Mouse (Mus musculus) kidney, adult 2 months (tissue): ENCODE measurements around the gene Mecom.

Source experiments
- CTCF ChIP-seq: fragments of 200-500 bp; conservative IDR thresholded peaks from 2 replicates; pipeline ENCODE4 v1.5.1; 2011; ENCODE audit warnings: low read depth, mild to moderate bottlenecking, control low read depth, low read length, moderate library complexity, mixed read lengths; ENCODE audit not compliant: insufficient read depth, insufficient read length
- POLR2A ChIP-seq: fragments of 200-500 bp; IDR thresholded peaks from one replicate; pipeline ENCODE4 v1.6.1; 2011; ENCODE audit warnings: low read depth, low read length, control low read depth

GRCm38 (mm10) chr3:30048792-30049191, 499.0 kb downstream of the Mecom start:
- TF ChIP-seq CTCF (no peak), POLR2A (no peak)
